Mouse (Mus musculus): ENCODE data around the gene Lhb.

DNA sequence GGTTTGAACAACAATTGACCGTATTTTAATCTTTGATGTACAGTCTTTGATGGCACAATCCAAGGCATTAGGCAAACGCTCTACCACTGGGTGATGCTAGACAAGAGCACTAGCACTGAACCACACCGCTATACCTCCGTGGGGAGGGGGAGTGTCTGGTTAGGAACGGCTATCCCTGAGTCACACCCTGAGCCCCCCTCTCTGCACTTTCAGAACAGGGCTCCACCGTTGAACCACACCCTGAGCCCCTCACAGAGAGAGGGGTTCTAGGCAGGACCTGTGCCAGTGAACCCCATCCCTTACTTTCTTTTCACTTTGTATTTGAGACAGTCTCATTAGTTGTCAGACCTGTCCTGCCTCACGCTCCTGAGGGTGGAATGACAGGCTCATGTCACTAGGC is 12.3 kb upstream of the Lhb start:
- TF ChIP-seq CTCF (IDR thresholded peaks at IDR 0.05) (no peak), POLR2A (IDR thresholded peaks at IDR 0.05; ENCODE audit: insufficient read depth, low read depth, low read length) (no peak), EP300 (IDR thresholded peaks at IDR 0.05; ENCODE audit: insufficient read depth, low read depth, low read length) (no peak)
